Mouse (Mus musculus): ENCODE measurements around the gene Slc8a1.

DNA sequence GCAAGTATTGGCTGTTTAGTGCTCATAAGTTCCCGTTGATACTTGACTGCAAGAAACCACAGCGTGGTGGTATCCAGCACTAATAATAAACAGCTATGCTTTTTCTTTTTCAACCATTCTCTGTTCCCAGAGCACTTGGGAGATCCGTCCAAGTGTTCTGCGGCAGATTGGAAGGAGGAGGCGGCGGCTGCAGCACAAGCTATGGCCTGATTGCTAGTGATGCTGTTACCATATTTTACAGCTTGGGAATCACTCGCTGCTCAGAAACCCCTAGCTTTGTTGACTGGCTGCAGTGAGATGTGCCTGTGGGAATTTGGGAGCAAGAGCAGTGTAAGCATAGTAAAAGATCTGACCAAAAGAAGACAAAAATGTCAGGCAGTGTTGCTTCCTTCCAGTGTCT, 310.9 kb downstream of the Slc8a1 start:
- TF ChIP-seq EP300 (IDR thresholded peaks at IDR 0.05; ENCODE audit: low read length) (no peak), E2F4 (IDR thresholded peaks at IDR 0.05; ENCODE audit: insufficient replicate concordance, low read depth, low read length) (no peak), POLR2A (IDR thresholded peaks at IDR 0.05; ENCODE audit: low read depth, low read length) (no peak), CTCF (conservative IDR thresholded peaks at IDR 0.05 in 1 of 2, IDR thresholded peaks at IDR 0.05 in 1 of 2; ENCODE audit: low read depth in 2 of 2, low read length in 2 of 2) (no peak), NELFE (IDR thresholded peaks at IDR 0.05; ENCODE audit: low read depth, low read length) (no peak), MXI1 (IDR thresholded peaks at IDR 0.05; ENCODE audit: low read depth, low read length) (no peak), MYC (IDR thresholded peaks at IDR 0.05; ENCODE audit: low read depth, low read length) (no peak), RAD21 (IDR thresholded peaks at IDR 0.05; ENCODE audit: low read depth, low read length) (no peak), TCF12 (IDR thresholded peaks at IDR 0.05; ENCODE audit: low read depth, low read length) (no peak), USF1 (IDR thresholded peaks at IDR 0.05; ENCODE audit: low read depth, low read length) (no peak), MAFK (IDR thresholded peaks at IDR 0.05; ENCODE audit: insufficient replicate concordance, low read length) (no peak)
